Mouse (Mus musculus): ENCODE results near the gene Rims3. TPM values are rescaled to one million over a fixed set of nuclear protein-coding genes. Genes with fewer than 3 reads are reported as not detected.

Gene Rims3
- 0.20 TPM for polyA plus RNA-seq (2014; fragmentation: Illumina TruSeq; extraction: RNeasy Lipid Tissue Mini Kit (QIAGEN cat#74804); ENCODE audit: low read depth, low replicate concordance)

DNA sequence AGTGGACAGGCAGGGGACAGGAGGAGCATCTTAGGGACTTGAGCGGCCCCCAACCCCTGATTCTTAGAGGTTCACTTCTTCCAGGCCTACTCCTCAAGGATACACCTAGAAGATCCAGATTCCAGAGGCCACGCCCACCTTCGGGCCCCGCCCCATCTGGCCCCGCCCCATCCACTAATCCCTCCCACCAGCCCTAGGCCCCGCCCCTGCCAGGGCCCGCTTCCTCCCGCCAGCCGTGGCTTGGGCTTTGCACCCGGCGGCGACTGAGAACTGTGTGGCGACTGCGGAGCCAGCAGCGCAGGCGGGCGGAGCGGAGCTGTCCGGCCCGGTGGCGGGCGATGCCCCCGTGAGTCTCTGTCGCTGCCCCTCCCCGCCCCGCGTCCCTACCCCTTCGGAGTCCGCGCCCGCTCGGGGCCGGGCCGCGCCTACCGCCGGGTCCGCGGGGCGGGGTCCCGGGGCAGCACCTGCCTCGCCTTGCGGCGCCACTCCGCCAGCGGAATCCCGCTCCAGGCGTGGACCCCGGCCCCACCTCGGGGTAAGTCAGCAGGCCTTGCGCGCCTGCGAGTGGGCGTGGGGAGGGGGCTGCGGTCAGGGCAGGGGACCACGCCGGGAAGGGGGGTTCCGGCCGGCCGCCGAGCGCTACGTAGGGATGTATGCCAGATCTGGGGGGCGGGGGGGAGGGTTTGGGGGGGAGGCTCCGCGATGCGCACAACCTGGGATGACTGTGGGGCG, at the start of gene Rims3:
Gene Rims3 (plus strand): TSS at position 229 of the 732 bp plus-strand sequence.

DNA sequence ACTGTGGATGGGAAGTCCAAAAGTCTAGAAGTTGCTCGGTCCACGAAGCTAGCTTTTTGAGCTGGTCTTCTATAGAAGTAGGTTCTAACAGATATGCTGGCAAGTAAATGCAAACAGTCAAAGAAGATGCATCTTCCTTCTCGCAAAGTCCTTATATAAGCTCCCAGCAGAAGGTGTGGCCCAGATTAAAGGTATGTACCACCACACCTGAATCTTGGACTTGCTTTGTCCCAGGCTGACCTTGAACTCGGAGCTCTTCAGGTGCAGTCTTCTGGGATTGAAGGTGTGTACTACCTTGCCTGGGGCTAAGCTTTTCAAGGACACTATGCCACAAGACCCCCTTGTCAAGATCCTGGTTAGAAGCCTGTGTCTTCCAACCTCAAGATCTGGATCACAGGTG, 23.1 kb upstream of the Rims3 start, which contains the start of gene Nfyc:
Gene Nfyc (minus strand): TSS at position 101 of the 400 bp plus-strand sequence.

DNA sequence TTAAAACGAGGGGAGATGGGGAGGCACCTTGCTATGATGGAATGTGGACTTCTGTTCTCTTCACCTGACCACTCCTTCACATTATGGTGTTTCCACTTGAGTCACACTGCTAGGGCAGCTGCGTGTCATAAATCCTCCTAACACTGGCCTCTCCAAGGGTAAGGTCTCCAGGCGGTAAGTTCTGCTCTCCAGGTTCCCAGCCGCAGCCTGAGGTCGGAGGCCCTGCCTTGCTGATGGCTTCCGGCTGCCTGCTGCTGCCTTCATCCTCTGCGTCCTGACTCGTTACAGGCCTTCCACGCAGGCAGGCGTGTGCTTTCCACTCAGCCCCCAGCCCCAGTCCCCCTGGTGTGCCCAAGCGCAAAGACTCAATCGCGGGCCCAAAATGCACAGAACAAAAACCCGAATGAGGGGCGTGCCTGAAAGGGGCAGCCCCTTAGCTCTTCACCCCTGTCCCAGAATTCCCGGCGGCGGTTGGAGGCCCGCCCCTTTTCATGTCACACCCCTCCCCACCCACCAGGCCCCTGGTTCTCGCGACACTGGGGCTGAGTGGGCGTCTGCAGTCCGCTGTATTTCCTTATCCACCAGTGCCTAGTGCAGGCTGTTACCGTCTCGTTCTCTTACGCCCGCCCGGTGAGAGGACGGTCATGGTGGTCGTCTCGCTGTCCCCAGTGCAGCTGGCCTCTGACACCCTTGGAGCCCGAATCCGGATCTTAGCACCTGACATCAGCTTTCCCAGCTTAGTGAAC, 70.1 kb downstream of the Rims3 start, which contains the start of gene Exo5:
Gene Exo5 (minus strand): TSS at position 464 of the 746 bp plus-strand sequence.

Other genes with a start within 250 kb of the Rims3 start
- gene Cited4, start 188.2 kb upstream of the Rims3 start, polyA plus RNA-seq (2014; fragmentation: Illumina TruSeq; extraction: RNeasy Lipid Tissue Mini Kit (QIAGEN cat#74804); ENCODE audit: low read depth, low replicate concordance) = 55.4 TPM
- 5.2 TPM for gene Kcnq4, start 106.2 kb upstream of the Rims3 start, polyA plus RNA-seq (2014; fragmentation: Illumina TruSeq; extraction: RNeasy Lipid Tissue Mini Kit (QIAGEN cat#74804); ENCODE audit: low read depth, low replicate concordance)
- gene Nfyc, start 23.2 kb upstream of the Rims3 start, polyA plus RNA-seq (2014; fragmentation: Illumina TruSeq; extraction: RNeasy Lipid Tissue Mini Kit (QIAGEN cat#74804); ENCODE audit: low read depth, low replicate concordance) = 39.5 TPM
- 10.9 TPM for gene Exo5, start 70.2 kb downstream of the Rims3 start, polyA plus RNA-seq (2014; fragmentation: Illumina TruSeq; extraction: RNeasy Lipid Tissue Mini Kit (QIAGEN cat#74804); ENCODE audit: low read depth, low replicate concordance)
- 1.1 TPM for gene Zfp69, start 96.9 kb downstream of the Rims3 start, polyA plus RNA-seq (2014; fragmentation: Illumina TruSeq; extraction: RNeasy Lipid Tissue Mini Kit (QIAGEN cat#74804); ENCODE audit: low read depth, low replicate concordance)
- 19.8 TPM for gene Smap2, start 162.4 kb downstream of the Rims3 start, polyA plus RNA-seq (2014; fragmentation: Illumina TruSeq; extraction: RNeasy Lipid Tissue Mini Kit (QIAGEN cat#74804); ENCODE audit: low read depth, low replicate concordance)
- gene Col9a2, start 184.6 kb downstream of the Rims3 start, polyA plus RNA-seq (2014; fragmentation: Illumina TruSeq; extraction: RNeasy Lipid Tissue Mini Kit (QIAGEN cat#74804); ENCODE audit: low read depth, low replicate concordance) = 0.55 TPM
- gene Zmpste24, start 243.4 kb downstream of the Rims3 start, polyA plus RNA-seq (2014; fragmentation: Illumina TruSeq; extraction: RNeasy Lipid Tissue Mini Kit (QIAGEN cat#74804); ENCODE audit: low read depth, low replicate concordance) = 42.5 TPM